Comparison of ENCODE assay signal across 9 mouse cellular contexts in genomic region chr4:46039899-46040298, GRCm38 (mm10). TPM values are rescaled to one million over a fixed set of nuclear protein-coding genes. Genes with fewer than 3 reads are reported as not detected.
A peak's percentile ranks its signal among the peaks of the same experiment; 100 is the strongest.
DNase-seq lines count a peak whose midpoint lies in the region; ATAC-seq lines count a peak whose summit lies in the region.
"Had no signal": no experiment of that assay in that cellular context is flagged by ENCODE, and none has a peak within 500 bp of the region (broad histone marks: within the 10 kb centered on the region; RNA-seq: fewer than 3 reads in every experiment).

No protein-coding gene starts in this region.

- no peak for ATAC-seq in lung, embryonic 16.5 days (ENCODE audit: low read depth)
- no peak for ATAC-seq in forebrain, embryonic 12.5 days (ENCODE audit: low FRiP score)
- no peak for ATAC-seq in megakaryocyte-erythroid progenitor cell, adult 5-6 weeks (replicated peaks; ENCODE audit: low FRiP score, low TSS enrichment, poor library complexity, severe bottlenecking)

- peaks cover 5% of the 10 kb centered on the region for H3K4me1 ChIP-seq in lung, embryonic 16.5 days (replicated peaks; ENCODE audit: control insufficient read depth, insufficient read depth, low read length)
- peaks cover 33% of the 10 kb centered on the region for H3K4me1 ChIP-seq in forebrain, embryonic 12.5 days

- no peak overlapping the region for H3K27ac ChIP-seq in lung, embryonic 16.5 days (ENCODE audit: low read length)
- no peak overlapping the region for H3K27ac ChIP-seq in forebrain, embryonic 12.5 days

- peak overlapping the region; percentile 71; the same call in 1 of the 2 replicates for H3K9ac ChIP-seq in lung, embryonic 16.5 days (ENCODE audit: low read length)
- no peak overlapping the region for H3K9ac ChIP-seq in forebrain, embryonic 12.5 days

- H3K4me2 ChIP-seq in lung, embryonic 16.5 days (ENCODE audit: low read depth, low read length), result peak overlapping the region; percentile 96
- peak overlapping the region; percentile 91; the same call in 1 of the 2 replicates for H3K4me2 ChIP-seq in forebrain, embryonic 12.5 days

- 26% methylated on average over 6 of the region's 6 CpGs for WGBS in lung, embryonic 16.5 days
- 21% methylated on average over 6 of the region's 6 CpGs for WGBS in forebrain, embryonic 12.5 days

- H3K9me3 ChIP-seq in lung, embryonic 16.5 days (ENCODE audit: control insufficient read depth, low read length), result no peaks in the 10 kb centered on the region
- no peaks in the 10 kb centered on the region for H3K9me3 ChIP-seq in forebrain, embryonic 12.5 days

- no peak for DNase-seq in lung, postnatal 25 days (ENCODE audit: low spot score)
- peak; percentile 70 for DNase-seq in liver
- peak; percentile 39 to 71 for DNase-seq in spleen, postnatal 4 days (ENCODE audit: low spot score in 2 of 2)
- no peak for DNase-seq in left cerebral cortex, adult 18-20 months (ENCODE audit: low spot score in 2 of 2)
- DNase-seq in kidney, postnatal 25 days, result no peak
- DNase-seq: right cerebral cortex, postnatal 4 days had no signal

- H3K4me3 ChIP-seq in lung, embryonic 16.5 days (ENCODE audit: low read length), result peak overlapping the region; percentile 63
- peak overlapping the region; percentile 53 for H3K4me3 ChIP-seq in forebrain, embryonic 12.5 days (replicated peaks)

- peaks cover 21% of the 10 kb centered on the region for H3K27me3 ChIP-seq in lung, embryonic 16.5 days (ENCODE audit: control insufficient read depth, insufficient read depth, low read depth, low read length)
- H3K27me3 ChIP-seq in forebrain, embryonic 12.5 days, result peaks cover 53% of the 10 kb centered on the region

- H3K36me3 ChIP-seq in lung, embryonic 16.5 days (ENCODE audit: control insufficient read depth, insufficient read depth, low read length), result no peaks in the 10 kb centered on the region
- no peaks in the 10 kb centered on the region for H3K36me3 ChIP-seq in forebrain, embryonic 12.5 days (replicated peaks)

RNA-seq across cellular contexts. Expression of gene Tmod1, which starts 1.2 kb away (rescaled TPM):
- polyA plus RNA-seq in lung, embryonic 16.5 days (2015; fragmentation: Nextera tagmentation; extraction: Ambion mirVana), result 10.8 and 11.4 TPM in 2 replicates
- 0.67 and 1.1 TPM in 2 replicates for polyA plus RNA-seq in forebrain, embryonic 12.5 days (2016; fragmentation: Nextera tagmentation; extraction: Ambion mirVana)
- total RNA-seq in left cerebral cortex, adult 18-20 months (2021), result 10 to 100 TPM; 45.8 to 48.9 TPM
- 0.39 and 0.40 TPM in 2 replicates for total RNA-seq in megakaryocyte-erythroid progenitor cell, adult 5-6 weeks (2014; fragmentation: Nextera tagmentation)
- total RNA-seq in megakaryocyte-erythroid progenitor cell, adult 5-6 weeks (2017), result 1.3 TPM in 1 of 2 replicates, not detected in the other

Comparison
In these comparisons a context has a peak if more than half of its experiments do, and no peak if none do; other contexts are left out.
1. DNase-seq: peak in liver (single experiment) and spleen, postnatal 4 days (2 of 2); none in lung, postnatal 25 days (single experiment), left cerebral cortex, adult 18-20 months (0 of 2) and kidney, postnatal 25 days (0 of 2).
2. RNA of gene Tmod1, which starts 1.2 kb away (total RNA-seq): 45.8 to 48.9 TPM in left cerebral cortex, adult 18-20 months; 0.39 to 1.3 TPM in megakaryocyte-erythroid progenitor cell, adult 5-6 weeks; every median in the first group is over 10 times any median in the second.